Mouse (Mus musculus) layer of hippocampus, adult 11-12 months (tissue): Measurements from ENCODE around the gene Plxnd1.

Experiments used
- DNase-seq: peaks from one replicate; pipeline ENCODE4 v3.0.0; 2022; ENCODE audit warnings: low spot score

Plxnd1 gene

GRCm38 (mm10) chr6:115956922-115957601 is 37.7 kb downstream of the Plxnd1 start:
- DNase-seq = peak; percentile 33

DNA sequence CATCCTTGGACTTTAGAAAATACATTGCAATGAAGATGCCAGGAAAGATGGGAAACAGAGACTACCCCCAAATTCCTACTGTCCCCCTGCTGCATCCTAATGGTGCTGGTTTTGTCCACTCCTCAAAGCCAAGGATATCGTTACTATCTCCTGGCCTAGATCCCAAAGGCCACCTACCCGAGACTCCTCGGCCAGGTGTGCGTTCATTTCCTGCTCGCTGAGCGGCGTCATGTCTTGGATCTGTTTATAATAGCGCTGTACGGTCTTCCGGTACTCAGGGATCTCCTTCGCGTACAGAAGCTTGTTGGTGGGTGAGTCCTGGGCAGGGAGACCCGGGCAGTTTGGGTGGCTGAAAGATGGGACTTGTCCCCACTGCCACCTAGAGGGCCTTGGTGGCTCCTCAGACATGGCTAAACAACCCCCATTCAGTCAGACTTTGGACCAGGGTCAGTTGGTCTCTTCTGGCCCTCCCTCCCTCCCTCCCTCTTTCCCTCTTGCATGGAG is 38.3 kb downstream of the Plxnd1 start:
- DNase-seq = no peak

DNA sequence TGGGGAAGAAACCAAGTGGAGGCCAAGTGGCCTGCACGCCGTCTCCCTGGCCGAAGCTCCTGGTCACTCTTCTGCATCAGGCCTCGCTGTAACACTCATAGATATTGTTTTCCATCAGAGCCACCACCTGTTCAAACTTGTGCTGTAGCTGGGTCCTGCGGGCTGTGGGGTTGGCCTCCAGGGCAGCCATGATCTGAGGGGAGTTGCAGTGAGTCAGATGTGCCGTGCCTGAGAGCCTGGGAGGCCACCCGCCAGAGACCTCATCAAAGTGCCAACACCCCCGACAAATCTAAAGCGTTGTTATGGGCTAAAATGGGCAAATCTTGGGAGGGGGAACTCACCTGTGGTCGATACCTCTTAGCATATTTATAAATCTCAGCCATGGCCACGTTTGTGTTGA is 39.1 kb downstream of the Plxnd1 start:
- DNase-seq = no peak

GRCm38 (mm10) chr6:115955169-115955568 is 39.6 kb downstream of the Plxnd1 start:
- no peak for DNase-seq

- no peak for DNase-seq
These were observed 40.2 kb downstream of the Plxnd1 start for GRCm38 (mm10) chr6:115954506-115955074.

GRCm38 (mm10) chr6:115946389-115946788 is 48.4 kb downstream of the Plxnd1 start:
- no peak for DNase-seq

DNA sequence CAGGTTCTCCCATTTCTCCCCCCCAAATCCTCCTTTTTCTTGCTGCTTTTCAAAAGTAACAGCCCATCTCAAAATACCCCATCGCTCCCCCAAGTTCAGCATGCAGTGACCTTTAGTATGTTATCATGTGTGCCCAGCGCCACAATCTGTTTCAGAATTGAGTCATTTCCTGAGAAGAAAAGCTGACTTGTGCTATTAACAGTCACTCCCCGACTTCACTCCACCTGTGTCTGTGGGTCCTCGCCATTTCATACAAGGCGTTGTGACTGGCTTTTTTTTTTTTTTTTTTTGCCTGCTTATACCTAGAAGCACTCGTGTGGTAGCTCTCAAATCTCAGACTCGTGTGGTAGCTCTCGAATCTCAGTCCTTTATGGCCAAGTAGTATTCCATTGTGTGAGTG is 49.2 kb downstream of the Plxnd1 start:
- DNase-seq = no peak

DNA sequence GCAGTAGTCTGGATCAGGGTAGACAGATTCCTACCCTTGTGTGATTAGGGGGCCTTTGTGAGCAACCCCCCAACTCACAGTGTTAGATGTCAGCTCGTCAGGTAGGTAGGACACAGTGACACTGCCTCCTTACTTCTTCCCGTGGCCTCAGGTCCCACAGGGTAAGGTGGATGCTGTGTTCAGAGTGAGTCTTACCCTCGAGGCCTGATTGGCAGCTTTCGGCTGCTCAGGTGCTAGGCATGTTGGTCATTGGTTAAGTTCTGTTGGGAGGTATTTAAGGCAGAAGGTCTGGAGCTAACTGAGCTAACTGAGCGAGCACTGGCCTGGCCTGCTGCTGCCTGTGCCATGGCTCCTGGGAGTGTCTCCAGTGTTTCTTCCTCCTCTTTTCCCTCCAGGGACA is 50.2 kb downstream of the Plxnd1 start, which contains the start of gene H1foo:
TSS of gene H1foo (plus strand) at position 301 of the 400 bp plus-strand sequence.
- no peak for DNase-seq

DNA sequence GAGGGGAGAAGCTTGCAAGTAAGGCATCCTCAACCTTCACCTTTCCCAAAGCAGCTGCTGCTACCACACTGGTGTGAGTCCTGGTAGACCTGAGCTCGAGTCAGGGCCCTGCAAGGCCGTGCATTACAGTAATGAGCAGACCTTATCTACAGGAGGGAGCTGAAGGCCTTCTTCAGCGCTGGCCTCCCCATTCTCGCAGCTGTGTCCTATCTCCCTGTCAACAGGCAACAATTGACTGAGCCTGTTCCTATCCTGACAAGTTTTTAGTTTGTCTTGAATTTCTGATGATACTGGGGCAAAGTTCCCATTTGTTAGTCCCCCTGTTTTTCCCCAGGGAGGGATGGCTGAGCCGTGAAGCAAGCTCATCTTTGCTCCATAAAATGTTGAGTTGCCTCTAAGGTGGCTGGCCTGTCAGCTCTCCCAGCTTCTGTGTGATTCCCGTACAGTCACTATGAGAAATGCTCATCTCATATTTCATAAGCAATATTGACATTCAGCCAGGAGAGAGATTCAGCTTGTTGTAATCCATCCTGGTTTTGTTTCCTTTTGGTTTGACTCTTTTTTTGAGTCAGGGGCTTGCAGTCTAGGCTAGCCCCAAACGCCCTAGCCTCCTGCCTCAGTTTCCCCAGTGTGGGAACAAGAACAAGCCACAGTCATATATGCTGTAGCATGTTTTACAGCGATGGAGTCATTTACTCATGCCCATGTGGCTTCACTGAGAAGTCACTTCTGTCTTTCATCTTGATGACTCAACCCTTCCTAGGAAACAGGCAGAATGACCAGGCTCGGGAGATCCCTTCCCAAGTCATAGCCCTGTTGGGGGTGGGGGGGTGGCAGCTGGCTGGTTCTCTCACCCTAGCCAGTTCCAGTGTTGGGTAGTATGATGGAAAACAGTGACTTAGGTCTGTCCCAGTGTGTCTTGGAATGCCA is 51.0 kb downstream of the Plxnd1 start:
- DNase-seq = no peak

- no peak for DNase-seq
These were observed 53.7 kb downstream of the Plxnd1 start for GRCm38 (mm10) chr6:115941128-115941527.

- DNase-seq = no peak
These were observed 54.2 kb downstream of the Plxnd1 start for GRCm38 (mm10) chr6:115940603-115941002.

- no peak for DNase-seq
These were observed 56.0 kb downstream of the Plxnd1 start for GRCm38 (mm10) chr6:115938798-115939197.

DNA sequence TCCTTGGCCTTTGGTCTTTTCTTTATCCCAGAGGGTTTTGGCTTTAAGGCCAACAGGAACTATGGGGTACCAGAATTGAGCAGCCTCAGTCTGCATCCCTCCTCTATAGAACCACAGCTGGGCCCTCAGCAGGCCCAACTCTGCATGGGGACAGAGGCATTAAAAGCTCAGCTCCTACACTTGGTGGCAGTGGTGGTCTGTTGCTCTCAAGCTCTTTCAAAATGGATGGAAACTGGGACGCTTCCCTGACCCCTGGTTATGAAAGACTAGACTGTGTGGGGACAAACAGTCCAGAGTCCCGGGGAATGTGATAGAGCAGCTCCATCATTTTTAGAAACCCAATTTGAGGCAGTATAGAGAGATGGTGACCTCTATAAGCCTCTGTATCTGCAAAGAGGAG is 56.8 kb downstream of the Plxnd1 start:
- no peak for DNase-seq

DNA sequence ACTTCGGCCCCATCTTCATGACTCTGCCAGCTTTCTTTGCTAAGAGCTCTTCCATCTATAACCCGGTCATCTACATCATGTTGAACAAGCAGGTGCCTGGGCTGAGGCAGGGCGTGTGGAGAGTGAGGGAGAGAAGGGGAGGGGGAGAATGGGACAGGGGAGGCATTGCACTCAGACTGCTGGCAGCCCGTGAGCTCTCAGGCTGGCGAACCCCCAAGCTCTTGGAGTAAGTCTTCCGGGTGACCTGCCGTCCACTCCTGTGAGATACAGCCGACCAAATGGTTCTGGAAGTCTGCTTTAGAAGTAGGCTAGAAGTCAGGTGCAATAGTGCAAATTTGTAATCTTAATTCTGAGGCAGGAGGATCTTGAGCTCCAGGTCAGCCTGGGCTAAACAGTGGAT is 59.3 kb downstream of the Plxnd1 start:
- DNase-seq = no peak

- DNase-seq = no peak
These were observed 62.4 kb downstream of the Plxnd1 start for GRCm38 (mm10) chr6:115932391-115932790.

DNA sequence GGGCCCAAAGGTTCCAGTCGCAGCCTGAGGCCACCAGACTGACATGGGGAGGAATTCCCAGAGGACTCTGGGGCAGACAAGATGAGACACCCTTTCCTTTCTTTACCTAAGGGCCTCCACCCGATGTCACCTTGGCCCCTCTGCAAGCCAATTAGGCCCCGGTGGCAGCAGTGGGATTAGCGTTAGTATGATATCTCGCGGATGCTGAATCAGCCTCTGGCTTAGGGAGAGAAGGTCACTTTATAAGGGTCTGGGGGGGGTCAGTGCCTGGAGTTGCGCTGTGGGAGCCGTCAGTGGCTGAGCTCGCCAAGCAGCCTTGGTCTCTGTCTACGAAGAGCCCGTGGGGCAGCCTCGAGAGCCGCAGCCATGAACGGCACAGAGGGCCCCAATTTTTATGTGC is 63.2 kb downstream of the Plxnd1 start, which contains the start of gene Rho:
TSS of gene Rho (plus strand) at position 110 of the 400 bp plus-strand sequence.
- no peak for DNase-seq

- DNase-seq = no peak
These were observed 64.8 kb downstream of the Plxnd1 start for GRCm38 (mm10) chr6:115930018-115930417.

GRCm38 (mm10) chr6:115927292-115928242 is 67.2 kb downstream of the Plxnd1 start:
- no peak for DNase-seq

DNA sequence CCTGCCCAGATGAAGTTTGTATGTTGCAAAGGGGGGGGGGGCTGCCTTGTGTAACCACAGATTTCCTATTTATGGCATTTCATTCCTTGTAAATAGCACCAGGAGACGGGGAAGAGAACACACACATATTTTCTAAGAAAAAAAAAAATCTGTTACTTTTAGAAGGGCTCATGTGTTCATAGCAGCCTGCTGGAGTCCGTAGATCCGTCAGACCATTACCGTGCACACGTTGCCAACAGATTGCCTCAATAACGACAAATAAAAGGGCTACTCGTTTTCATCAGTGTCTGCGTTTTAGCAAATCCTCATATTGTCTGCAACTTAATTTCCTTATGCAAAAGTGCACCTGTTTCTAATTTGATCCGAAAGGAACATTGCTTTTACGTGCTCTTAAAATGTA is 68.4 kb downstream of the Plxnd1 start:
- no peak for DNase-seq

GRCm38 (mm10) chr6:115924829-115925228 is 70.0 kb downstream of the Plxnd1 start:
- DNase-seq = no peak

DNA sequence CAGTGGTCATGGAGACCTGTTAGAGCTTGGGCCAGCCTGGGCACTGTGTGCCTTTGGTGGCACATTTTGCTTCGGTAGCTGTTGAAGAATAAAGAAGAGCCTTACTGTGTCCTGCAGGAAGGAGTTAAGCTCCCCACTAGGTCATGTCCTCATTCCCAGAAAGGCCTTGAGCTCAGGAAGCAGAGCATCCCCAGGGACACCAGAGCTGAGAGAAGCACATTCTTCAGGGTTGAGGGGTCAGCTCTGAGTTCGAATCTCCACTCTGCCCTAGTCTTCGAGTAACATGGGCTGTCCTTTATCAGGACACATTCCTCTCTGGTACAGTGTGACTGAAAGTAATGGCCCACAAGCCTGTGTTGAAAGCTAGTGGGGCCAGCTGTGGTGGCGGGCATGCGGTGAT is 74.9 kb downstream of the Plxnd1 start:
- no peak for DNase-seq
